Mouse (Mus musculus): ENCODE data around the gene Tgtp1.
"Not testable (repeated sequence)": the region's sequence is repeated elsewhere in the genome, so short reads cannot be mapped to it uniquely, and the experiment has no call there.

Gene Tgtp1

DNA sequence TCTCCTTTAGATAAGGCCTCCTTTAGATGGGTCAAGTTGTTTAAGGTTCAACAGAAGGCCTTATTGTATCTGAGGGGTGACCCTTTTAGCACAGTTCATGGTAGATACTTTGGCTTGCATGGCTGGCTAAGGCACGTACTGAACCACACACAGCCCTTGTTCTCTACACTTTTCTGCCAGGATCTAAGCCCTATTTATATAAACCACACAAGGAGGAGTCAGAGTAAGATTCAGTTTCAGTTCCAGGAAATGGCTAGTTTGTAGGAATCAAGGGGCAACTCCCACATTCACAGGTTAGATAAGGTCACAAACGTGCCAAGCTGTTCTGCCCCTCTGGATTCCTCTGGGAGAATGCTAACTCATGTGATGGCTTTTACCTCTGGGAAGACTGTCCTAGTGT is at the start of gene Tgtp1:
Gene Tgtp1 (minus strand): TSS at position 155 of the 400 bp plus-strand sequence.
- not testable (repeated sequence) for DNase-seq (ENCODE audit: low spot score in 2 of 2)

DNA sequence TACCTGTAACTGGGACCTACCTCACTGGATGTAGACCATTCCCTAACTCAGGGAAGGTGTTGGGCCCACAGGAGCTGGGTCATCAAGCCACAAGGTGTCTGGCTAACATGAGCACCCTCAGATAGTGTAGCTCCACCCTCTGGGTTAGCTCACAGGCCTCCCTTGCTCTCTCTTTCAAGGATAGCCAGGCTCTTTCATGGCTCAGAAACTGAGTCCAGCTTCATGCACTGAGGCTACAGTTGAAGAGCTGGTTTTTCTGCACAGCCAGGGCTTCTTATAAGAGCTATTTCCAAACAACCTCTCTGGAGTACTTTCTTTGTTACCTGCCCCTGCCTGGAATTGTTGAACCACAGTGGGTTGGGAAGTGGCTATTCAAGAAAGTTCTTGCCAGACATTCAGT is 18.1 kb upstream of the Tgtp1 start:
- not testable (repeated sequence) for DNase-seq (ENCODE audit: low spot score in 2 of 2)

DNA sequence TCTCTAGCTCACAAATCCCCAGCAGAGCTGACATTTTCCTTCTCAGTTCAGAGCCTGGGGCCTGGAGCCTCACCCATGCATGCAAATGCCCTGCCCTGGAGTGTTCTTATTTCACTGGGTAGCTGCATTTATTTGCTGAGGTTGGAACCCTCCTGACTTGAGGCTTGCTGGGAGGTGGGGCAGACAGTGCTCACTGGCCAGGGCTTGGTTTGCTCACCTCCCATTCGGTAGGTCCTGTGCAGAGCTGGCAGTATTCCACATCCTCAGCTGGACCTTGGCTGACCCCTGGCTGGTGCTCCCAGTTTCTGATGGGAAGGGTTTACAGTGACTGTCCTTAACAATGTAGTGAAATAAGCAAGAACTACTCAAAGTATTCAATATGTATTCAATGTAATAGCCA is 12.8 kb upstream of the Tgtp1 start:
- DNase-seq (ENCODE audit: low spot score in 2 of 2), result not testable (repeated sequence)

DNA sequence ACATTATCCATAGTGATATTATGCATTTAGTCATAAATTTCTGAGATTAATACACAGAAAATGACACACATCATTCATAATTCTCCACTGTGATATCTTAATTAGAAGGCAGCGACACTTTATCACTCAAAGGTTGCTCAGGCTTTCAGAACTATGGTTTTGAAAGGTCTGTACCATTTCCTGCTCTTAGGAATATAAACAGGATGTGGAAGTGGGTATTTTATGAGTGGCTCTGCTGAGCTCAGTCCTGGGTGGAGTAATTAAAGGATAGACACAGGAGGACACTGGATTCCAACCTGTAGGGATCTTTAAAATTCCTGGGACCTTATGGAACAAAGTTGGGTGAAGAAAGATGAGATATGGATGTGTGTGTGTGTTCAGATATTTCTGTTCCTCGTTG is 12.3 kb upstream of the Tgtp1 start:
- not testable (repeated sequence) for DNase-seq (ENCODE audit: low spot score in 2 of 2)

DNA sequence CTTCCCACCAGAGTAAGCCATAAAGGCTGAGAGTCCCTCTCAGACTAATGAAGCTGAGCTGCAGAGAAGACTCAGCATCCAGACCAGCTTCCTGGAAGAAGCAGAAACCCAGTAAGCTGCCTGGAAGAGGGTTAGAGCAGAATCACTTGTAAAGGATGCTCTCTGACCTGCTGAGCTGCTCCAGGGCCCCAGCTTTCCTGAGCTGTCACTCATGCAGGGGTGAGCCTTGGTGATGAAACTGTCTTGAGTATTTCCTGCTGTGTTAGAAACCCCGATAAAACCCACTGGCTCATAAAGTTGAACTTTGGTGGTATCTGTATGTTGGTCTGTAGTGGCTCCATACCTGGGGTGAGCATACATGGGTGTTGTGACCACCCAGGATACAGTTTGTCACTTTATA is 6.4 kb upstream of the Tgtp1 start:
- DNase-seq (ENCODE audit: low spot score in 2 of 2), result not testable (repeated sequence)

DNA sequence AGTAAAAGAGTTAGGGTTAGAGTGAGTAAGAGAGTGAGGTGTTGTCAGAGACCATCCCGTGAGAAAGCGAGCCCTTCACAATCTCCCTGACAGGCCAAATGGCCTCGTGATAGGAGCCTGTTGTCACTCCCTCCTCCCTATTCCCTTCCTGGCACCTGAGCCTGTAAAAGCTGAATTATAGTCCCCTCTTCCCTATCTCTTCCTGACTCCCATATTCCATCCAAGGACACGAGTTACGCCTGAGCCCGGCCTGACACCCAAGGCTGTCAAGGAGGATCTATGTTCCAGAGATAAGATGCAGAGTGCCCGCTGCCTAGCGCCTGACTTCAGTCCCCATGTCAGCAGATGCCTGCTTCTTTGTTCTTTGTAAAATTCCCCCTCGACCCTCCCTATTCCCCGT is 676 bp downstream of the Tgtp1 start:
- DNase-seq (ENCODE audit: low spot score in 2 of 2), result not testable (repeated sequence)

DNA sequence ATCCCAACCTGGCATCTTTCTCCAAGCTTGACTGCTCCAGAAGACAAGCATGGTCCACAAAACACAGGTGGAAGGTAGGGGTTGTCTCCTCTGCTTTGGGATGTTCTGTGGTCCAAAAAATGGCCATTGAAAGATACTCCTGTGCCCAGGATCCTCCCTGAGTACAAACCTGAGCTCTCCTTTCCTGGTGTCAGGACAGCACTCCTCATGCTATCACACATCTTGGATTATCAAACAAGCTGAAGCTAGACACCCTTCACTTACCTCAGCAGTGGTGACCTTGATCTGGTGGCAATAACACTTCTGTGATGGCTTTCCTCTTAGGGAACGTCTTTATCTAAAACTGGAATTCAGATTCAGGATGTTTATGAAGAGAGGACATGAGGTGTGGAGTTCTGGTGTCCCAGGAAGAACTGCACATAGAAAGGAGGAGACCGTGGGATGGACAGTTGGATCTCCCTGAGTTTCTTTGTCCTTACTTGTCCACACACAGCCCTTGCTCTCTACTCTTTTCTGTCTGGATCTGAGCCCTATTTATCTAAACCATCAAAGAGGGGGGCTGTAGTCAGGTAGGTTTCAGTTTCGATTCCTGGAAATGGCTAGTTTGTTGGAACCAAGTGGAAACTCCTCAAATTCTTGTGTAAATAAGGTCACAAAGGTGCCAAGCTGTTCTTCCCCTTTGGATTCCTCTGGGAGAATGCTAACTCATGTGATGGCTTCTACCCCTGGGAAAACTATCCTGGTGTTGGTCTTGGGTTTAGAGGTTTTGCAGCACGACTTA is 2.0 kb downstream of the Tgtp1 start, which contains the start of gene Gm12185:
Gene Gm12185 (minus strand): TSS at position 487 of the 781 bp plus-strand sequence.
- not testable (repeated sequence) for DNase-seq (ENCODE audit: low spot score in 2 of 2)

DNA sequence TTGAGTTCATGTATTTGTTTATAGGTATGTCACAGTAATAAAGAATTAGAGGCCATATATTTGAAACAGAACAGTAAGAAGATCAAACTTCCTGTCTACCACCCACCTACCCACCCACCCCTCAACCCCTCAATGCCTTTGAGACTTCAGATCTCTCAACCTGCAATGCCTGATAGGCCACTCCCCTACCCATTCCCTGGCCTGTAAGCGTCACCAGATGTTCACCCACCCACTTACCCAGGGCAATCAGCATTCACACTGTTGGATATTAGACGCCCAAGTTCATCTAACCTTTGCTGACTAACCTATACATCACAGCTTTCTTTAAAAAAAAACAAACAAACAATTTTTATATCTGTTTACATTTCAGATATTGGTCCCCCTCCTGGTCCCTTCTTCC is 4.0 kb downstream of the Tgtp1 start:
- not testable (repeated sequence) for DNase-seq (ENCODE audit: low spot score in 2 of 2)

DNA sequence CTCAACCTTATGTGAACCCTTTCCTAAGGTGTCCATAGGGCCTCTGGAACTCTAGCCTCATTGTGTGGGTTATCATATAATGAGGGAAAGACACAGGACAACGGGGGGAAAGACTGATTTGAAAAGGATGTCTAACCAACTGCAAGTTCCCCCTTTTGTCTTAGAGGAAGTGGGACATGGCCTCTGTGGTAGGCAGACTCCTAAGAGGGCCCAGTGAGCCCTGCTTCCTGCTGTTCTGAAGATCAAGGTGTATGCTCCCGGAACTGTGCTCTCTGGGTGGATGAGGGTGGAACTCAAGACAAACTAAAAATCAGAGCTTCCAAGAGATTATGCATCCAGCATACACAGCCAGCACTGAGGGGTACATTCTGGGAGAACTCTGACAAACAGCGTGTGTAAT is 5.8 kb downstream of the Tgtp1 start:
- DNase-seq (ENCODE audit: low spot score in 2 of 2), result not testable (repeated sequence)

DNA sequence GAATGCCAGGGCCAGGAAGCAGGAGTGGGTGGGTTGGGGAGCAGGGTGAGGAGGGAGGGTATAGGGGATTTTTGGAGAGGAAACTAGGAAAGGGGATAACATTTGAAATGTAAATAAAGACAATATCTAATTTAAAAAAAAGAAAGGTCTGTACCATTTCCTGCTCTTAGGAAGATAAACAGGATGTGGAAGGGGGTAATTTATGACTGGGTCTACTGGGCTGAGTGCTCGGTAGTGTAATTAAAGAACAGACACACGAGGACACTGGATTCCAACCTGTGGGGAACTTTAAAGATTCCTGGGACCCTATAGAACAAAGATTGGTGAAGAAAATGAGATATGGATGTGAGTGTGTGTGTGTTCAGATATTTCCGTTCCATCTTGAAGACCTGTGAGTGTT is 11.1 kb downstream of the Tgtp1 start:
- DNase-seq (ENCODE audit: low spot score in 2 of 2), result not testable (repeated sequence)

DNA sequence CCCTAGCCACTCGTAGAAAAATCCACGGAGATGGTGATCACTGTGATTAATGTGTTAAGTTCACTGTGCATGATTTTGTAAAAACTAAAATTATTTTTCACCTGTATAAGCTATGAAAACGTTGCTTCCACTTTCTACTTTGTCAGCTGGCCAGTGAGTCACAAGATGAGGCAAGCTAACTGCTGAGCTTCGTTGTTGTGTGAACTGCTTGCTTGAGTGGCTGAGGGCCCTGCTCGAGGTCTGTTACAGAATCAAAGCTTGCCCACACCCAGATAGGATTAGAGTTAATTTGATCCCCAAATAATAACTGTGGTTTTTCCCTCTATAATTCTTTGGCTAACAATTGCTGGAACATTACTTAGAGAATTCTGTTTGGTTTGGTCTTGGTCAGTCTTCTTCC is 13.9 kb downstream of the Tgtp1 start:
- not testable (repeated sequence) for DNase-seq (ENCODE audit: low spot score in 2 of 2)

DNA sequence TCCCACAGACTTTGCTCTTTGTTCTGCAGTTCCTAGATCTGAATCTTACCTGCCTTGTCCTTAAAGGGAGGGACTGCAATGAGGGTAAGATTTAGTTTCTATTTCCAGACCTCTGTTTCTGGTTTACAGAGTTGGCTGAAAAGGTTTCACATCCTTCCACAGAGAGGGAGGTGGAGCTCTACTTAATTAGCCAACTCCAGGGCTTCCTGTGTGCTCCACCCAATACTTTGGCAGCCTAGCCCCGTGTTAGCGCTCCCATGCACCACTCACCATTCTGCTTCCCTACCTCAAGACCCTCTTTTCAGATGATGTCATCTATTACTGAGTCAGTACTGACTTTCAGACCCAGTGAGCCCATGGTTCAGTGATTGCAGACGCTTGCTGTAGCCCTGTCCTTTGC is 14.7 kb downstream of the Tgtp1 start, which contains the start of gene 9930111J21Rik1:
Gene 9930111J21Rik1 (minus strand): TSS at position 148 of the 400 bp plus-strand sequence.
- not testable (repeated sequence) for DNase-seq (ENCODE audit: low spot score in 2 of 2)

DNA sequence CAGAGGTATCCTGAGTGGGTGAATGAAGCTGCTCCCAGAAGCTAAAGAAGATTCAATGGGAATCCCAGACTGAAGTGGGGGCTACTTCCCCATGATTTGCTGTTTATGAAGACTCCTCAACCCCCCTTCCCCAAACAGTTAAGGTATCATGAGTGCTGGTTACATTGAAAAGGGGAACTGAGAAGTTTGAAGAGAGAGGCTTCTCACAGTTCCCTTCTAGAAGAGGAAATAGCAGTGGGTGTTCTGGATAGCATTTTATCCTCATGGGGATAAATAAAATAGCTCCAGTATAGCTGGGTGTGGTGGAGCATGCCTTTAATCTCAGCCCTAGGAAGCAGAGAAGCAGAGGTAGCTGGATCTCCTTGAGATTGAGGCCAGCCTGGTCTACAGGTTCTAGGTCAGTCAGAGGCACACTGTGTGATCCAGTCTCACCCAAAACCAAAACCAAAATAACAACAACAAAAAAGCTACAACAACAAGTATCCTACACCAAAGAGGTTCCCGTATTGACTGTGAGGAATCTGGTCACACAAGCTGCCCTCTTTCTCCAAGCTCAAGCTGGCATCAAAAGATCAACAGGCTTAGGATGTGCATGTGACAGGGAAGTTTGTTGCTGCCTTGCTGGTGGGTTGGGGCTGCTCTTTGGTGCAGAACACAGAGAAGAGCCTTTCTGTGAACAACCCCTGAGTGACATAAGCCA is 15.6 kb downstream of the Tgtp1 start, which contains the start of gene Olfr56:
Gene Olfr56 (plus strand): TSS at position 650 of the 700 bp plus-strand sequence.
- not testable (repeated sequence) for DNase-seq (ENCODE audit: low spot score in 2 of 2)

DNA sequence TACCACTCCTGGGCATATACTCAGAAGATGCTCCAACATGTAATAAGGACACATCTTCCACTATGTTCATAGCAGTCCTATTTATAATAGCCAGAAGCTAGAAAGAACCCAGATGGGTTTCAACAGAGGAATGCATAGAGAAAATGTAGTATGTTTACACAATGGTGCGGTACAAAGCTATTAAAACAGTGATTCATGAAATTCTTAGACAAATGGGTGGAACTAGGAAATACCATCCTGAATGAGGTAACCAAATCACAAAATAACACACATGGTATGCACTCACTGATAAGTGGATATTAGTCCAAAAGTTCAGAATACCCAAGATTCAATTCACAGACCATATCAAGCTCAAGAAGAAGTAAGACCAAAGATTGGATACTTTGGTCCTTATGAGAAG is 19.3 kb downstream of the Tgtp1 start:
- not testable (repeated sequence) for DNase-seq (ENCODE audit: low spot score in 2 of 2)

DNA sequence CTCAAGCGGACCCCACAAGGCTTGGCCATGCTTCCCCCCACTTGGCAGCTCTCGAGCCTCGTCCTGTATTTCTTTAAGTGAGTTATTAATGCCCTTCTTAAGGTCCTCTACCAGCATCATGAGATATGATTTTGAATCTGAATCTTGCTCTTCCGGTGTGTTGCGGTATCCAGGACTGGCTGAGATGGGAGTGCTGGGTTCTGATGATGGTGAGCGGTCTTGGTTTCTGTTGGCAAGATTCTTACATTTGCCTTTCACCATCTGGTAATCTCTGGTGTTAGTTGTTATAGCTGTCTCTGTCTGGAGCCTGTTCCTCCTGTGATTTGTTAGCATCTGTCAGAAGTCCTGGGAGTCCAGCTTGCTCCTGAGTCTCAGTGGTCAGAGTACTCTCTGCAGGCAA is 47.9 kb downstream of the Tgtp1 start, which contains the start of gene Psme2b:
Gene Psme2b (minus strand): TSS at position 101 of the 400 bp plus-strand sequence.
- DNase-seq (ENCODE audit: low spot score in 2 of 2), result not testable (repeated sequence)

DNA sequence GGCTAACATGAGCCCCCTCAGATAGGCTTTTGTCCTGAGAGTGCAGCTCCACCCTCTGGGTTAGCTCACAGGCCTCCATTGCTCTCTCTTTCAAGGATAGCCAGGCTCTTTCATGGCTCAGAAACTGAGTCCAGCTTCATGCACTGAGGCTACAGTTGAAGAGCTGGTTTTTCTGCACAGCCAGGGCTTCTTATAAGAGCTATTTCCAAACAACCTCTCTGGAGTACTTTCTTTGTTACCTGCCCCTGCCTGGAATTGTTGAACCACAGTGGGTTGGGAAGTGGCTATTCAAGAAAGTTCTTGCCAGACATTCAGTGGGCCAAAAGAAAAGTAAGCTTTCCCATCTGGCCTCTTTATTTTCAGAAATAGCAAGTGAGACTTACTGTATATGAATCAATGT is 54.7 kb downstream of the Tgtp1 start:
- not testable (repeated sequence) for DNase-seq (ENCODE audit: low spot score in 2 of 2)

All from frontal cortex, postnatal 10 days (tissue).